Mouse (Mus musculus) layer of hippocampus, adult 11-12 months (tissue): ENCODE results near the gene Abca3.
A peak's percentile ranks its signal among the peaks of the same experiment; 100 is the strongest.
"Not testable (repeated sequence)": the region's sequence is repeated elsewhere in the genome, so short reads cannot be mapped to it uniquely, and the experiment has no call there.

Source experiments
- DNase-seq: peaks from one replicate; pipeline ENCODE4 v3.0.0; 2022; ENCODE audit warnings: low spot score

The Abca3 gene

GRCm38 (mm10) chr17:24383789-24384188, 32.0 kb downstream of the Abca3 start:
- no peak for DNase-seq

DNA sequence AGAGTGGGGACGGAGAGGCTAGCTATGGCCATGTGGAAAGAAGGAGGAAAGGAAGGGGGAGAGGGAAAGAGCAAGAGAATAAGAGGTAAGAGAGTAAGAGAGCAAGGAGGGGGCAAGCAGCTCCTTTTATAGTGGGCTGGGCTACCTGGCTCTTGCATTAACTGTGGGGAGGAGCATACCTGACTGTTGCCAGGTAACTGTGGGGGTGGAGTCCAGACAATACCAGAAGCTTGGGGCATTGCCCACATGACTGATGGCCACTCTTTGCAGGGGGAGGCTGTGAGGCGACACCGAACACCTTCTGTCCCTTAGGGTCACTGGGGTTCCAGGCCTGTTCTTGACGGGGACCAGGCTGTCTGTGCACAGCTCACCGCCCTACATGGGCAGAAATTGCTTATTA, 37.0 kb downstream of the Abca3 start:
- DNase-seq: no peak

DNA sequence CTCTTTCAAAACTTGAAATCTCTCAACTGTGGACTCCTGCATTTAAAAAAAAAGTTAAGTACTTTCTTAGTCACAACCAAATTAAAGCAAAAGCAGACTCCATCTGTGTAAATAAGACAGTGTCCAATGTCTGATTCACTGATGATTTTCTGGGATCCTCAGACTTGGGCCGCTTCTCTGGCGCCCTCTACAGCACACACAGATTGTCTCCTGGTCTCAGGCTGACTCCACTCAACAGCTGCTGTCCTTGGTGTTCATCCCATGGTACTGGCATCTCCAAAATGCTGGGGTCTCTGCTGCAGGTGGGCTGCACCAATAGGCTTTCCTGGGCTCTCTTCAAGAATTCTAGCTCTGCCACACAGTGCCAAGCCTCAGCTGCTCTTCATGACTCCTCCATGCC, 38.1 kb downstream of the Abca3 start:
- DNase-seq: peak; percentile 56

GRCm38 (mm10) chr17:24391149-24391548, 39.4 kb downstream of the Abca3 start:
- no peak for DNase-seq

GRCm38 (mm10) chr17:24393527-24393926, 41.8 kb downstream of the Abca3 start:
- no peak for DNase-seq

DNA sequence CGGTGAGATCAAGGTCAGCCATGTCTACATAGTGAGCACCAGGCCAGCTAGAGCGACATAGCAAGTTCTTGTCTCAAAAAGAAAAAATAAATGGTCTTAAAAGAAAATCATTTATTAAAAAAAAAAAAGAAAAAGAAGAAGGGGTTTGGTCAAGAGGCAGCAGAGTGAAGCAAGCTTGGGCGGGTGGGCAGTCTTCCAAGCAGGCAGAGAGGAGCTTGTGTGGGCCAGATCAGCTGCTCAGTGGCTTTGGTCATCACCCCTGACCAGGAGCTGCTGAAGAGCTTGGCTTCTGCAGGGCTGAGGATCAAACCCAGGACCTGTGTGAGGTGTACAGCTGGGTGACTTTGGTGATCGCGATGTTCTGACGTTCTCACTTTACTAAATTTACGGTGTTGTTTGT, 42.7 kb downstream of the Abca3 start:
- DNase-seq: no peak

- no peak for DNase-seq
Measured at GRCm38 (mm10) chr17:24402371-24402770, 50.6 kb downstream of the Abca3 start.

- no peak for DNase-seq
Measured at GRCm38 (mm10) chr17:24407116-24407803, 55.5 kb downstream of the Abca3 start.

DNA sequence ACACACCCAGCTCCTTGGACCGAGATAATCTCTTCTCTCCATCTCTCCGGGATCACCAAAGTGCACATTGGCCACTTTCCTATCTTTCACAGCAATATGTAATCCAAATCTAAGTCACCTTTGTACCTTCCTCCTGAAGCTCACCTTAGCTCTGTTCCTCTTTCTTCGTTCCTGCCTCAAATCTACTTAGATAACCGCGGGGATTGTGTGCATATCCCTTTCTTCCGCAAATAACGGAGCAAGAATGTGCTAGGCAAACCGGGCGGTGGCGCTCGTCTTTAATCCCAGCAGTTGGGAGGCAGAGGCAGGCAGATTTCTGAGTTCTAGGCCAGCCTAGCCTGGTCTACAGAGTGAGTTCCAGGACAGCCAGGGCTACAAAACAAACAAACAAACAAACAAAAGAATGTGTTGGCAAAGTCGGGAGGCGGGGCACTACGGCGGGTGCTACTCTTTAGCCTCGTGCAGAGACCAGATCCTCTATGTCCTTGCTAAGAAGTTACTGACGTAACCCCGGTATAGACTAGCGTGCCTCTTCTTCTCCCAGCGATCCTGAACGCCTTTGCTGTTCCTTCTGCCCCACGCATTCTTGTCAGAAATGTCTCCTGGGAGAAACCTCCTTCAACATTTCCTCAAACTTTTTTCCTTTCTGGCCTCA, 61.9 kb downstream of the Abca3 start:
- no peak for DNase-seq

DNA sequence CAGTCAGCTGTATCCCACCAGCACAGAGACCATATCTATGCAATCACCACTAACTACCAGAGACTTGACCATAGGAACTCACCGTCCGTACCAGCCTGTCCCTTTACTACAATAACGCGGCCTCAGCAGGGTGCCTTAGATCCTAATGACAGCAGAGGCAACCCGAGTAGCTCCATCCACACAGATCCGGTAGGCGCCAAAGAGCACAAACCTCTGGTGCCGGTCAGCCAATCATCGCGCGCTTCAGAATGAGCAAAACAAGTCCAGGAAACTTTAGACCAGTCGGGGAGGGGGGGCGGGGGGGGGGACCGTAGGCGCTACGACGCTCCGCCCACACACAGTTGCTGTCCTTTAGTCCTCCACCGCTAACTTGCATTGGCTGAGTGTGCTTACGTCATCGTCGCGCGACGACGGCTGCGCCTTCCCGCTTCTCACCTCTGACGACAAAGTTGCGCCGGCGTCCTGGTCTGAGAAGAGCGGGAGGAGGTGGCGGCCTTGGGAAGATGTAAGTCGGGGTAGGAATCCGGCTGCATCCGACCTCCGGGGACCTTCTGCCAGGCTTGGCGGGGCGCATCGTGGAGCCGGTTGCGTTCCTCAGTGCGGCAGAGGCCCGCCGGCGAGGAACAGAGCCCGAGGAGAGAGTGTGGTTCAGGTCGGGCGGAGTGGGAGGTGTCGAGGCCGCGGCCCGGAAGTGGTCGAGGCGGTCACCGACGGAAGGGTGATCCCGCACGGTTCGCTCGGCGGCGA, 62.7 kb downstream of the Abca3 start, which contains the start of gene Rnps1:
Gene Rnps1 (plus strand): TSS at position 336 of the 747 bp plus-strand sequence.
- peak; percentile 93 for DNase-seq

DNA sequence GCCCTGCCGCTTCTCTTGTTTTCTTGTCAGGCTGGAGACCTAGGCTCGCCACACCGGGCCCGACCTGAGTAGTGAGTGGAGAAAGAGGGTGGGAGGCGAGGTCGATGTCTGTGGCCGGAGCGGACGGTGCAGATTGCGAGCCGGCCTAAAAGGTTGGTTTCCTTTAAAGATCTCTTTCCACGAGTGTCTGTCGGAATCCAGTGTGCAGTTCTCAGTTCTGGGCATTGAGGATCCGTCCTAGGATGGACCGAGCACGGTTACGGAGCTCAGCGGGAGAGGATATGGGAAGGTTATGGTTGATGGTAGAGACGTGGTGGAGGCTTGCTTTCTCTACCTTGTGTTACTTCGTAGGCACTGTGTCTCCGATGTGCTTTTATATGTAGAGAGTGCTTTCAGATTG, 63.3 kb downstream of the Abca3 start:
- DNase-seq: no peak

DNA sequence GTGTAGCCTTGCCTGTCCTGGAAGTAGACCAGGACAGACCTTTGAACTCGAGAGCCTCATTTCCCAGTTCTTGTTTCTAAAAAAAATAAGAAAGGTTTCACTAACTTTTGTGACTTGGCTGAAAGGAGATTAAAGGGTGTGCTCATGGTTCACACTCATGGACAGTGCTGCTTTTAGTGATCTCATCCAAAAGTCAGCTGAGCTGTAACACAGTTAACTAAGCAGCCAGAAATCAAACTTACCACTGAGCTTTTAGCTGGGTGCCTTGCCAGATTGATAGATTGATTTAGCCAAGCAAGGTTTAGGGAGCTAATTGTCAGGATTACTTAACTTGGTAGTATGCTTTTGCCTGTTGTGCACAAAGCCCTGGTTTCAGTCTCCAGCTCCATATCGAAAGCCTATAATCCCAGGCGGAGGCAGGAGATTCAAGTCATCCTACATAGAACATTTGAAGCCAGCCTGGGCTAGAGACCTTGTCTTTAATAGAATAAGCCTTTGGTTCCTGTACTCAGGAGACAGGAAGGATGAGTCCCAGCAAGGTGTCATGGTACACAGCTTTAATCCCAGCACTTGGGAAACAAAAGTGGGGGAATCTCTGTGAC, 64.4 kb downstream of the Abca3 start:
- no peak for DNase-seq

- no peak for DNase-seq
Measured at GRCm38 (mm10) chr17:24423114-24423513, 71.4 kb downstream of the Abca3 start.

DNA sequence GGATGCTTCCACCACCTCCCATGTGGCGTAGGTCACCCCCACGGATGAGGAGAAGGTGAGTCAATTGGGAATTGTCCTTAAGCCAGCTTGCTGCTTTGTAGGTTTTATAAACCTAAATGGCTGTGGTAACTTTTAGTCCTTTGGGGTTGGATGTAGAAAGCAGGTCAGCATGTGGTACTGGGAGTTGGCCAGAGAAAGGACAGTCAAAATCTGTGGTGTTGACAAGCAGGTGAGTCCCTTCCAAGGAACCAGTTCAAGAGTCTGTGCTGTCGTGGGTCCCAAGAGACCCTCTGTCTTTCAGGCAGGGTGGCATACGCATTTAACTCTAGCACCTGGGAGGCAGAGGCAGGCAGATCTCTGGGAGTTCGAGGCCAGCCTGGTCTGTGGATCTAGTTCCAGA, 72.7 kb downstream of the Abca3 start:
- DNase-seq: no peak

DNA sequence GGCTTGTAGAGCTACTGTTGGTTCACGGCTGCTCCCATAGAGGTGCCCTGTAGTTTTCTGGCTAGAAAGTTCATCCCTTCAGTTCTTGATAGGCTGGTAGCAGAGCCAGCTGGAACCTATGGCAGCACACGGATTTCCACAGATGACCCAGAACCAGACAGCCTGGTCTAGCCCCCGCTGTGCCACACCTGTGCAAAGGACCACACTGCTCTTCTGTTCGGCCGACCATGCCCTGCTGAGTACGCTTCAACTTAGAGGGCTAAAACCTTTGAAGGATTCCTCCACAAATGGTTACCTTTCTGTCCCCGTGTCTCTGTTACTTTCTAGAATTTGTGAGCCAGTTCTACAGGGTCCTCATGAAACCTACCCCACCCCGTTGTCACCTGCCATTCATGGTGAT, 73.6 kb downstream of the Abca3 start:
- DNase-seq: not testable (repeated sequence)

GRCm38 (mm10) chr17:24425905-24426304, 74.2 kb downstream of the Abca3 start:
- DNase-seq: no peak

DNA sequence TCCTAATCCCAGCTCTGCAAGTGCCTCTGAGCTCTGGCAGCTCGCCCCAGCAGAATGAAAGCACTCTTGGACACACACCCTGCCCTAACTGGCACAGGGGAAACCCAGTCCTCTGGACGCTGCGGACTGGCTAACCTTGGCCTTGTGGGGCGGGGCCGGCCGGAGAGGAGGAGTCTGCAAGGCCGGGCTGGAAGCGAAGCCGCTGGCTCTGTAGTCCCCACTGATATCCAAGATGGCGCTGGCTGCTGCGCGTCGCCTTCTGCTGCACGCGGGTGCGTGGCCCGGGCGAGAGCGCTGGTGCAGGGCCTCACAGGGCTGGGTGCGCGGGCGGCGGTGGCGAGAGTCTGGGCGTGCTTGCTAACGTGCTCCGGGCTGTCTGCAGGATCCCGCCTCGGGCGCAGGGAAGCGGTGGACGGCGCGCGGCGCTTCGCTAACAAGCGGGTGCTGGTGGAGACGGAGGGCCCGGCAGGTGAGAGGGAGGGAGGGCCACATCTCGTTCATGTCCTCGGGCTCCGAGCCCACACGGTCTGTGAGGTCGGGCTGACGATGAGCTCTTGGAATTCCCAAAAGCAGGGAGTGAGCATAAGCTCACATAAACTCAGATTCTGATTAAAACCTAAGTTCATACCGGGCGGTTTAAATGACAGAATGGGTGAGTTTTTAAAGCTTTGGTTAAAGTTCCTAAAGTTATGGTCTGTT, 74.9 kb downstream of the Abca3 start, which contains the start of gene Eci1:
Gene Eci1 (plus strand): TSS at position 171 of the 699 bp plus-strand sequence.
- peak; percentile 92 for DNase-seq

DNA sequence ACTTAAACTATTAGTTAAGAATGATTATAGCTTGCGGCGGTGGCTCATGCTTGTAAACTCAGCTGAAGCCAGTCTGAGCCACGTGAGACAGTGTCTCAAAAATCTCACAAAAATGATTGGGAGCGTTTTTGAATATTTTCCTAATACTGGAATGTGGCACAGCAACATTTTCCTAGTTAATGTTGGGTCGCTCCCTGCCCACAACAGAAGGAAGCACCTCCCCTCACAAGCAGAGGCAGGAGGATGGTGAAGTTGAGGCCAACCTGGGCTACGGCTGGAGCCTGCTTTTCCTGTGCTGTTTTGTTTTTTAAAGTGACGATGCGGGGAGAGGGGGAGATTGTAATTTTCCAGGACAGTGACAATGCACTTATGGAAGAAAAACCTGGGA, 75.4 kb downstream of the Abca3 start:
- DNase-seq: no peak

DNA sequence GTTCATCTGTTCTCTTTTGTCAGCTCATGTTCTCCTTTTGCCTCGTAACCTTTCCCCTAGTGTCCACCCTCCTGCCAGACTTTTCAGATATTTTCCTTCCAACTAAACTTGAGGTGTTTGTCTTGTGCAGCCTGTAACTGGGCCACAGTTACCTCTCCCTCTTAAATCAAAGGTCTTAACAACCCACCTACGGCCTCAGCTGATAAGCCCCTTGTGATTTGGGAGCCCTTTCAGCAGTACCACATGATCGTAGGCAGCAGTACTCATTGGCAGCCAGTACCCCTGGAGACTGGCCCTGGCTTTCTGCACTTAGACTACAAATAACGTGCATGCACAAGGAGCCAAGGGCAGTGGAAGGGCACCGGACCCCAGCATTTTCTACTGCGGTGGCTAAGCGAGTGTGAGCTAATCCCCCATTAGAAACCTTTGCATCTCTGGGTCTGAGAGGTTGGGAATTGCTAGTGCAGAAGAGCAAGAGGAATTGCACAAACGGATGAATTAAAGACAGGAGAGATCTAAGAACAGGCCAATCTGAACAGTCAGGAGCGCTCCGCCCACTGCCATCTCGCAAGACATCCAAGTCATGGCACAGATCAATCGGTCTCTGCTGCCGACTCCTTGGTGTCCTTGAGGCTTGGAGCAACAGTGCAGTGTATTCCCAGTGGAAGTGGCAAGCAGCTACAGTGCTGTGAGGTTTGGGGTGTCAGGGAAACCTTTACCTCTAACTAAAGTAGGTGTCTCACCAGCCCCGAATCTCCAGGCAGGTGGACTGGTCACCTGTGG, 77.6 kb downstream of the Abca3 start:
- DNase-seq: no peak

DNA sequence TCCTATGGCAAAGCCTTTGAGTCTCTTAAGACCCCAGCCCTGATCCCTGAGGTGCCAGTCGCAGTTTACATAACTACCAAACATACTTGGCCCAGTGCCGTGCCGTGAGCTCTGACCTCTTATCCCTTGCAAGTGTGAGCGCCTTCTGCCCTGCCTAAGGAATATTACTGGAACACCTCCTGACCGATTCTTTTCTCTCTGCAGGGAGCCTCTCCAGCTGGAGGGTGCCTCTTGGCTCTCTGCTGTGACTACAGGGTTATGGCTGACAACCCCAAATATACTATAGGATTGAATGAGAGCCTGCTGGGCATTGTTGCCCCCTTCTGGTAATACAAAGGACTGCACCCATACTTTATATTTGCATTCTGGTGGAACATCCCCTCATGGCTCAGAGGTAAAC, 85.3 kb downstream of the Abca3 start:
- DNase-seq: peak; percentile 62

DNA sequence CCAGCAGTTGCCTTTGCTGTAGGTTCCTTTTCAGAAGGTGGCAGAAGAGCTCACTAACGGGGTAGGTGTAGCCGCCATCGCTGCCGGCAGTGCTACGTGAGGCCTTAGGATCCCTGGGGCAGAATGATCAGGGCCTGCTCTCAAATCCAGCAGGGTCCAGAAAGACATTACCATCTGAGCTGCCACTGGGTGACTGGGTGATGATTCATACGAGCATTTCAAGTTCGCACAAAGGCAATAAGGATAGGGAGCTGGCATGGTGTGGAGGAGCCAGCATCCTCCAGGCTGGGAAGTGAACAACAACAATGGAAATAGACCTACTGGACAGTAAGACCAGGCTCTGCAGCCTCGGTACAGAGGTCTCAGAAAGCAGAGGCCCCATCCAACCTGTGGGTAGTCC, 88.6 kb downstream of the Abca3 start:
- no peak for DNase-seq
